ENCODE assay signal across 14 mouse cellular contexts in the genomic region with DNA sequence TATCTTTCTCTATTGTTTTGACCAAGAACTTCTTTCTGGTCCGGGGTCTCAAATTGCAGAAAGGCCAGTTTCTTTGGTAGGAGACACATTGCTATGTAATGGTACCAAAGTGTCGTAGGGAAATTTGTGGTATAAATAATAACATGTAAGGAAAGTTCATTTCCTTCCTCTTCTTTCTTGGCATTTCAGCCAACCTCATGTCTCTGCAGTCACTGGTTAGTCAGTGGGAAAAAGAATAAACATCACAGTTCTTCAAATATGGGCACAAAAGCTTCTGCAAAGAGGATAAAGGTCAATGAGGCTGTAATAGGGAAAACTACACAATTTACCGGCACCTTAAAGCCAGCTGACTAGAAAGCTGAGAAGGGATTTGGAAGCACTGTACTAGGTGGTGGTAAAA.
"Had no signal": no experiment of that assay in that cellular context is flagged by ENCODE, and none has a peak within 500 bp of the region (broad histone marks: within the 10 kb centered on the region; RNA-seq: fewer than 3 reads in every experiment).

No protein-coding gene starts in this region.

- H3K27ac ChIP-seq: kidney, embryonic 15.5 days; limb, embryonic 13.5 days; liver, embryonic 13.5 days; midbrain, embryonic 13.5 days; neural tube, embryonic 15.5 days had no signal

- H3K4me2 ChIP-seq: kidney, embryonic 15.5 days; limb, embryonic 13.5 days; liver, embryonic 13.5 days; midbrain, embryonic 13.5 days; neural tube, embryonic 15.5 days had no signal

- H3K4me3 ChIP-seq: kidney, embryonic 15.5 days; limb, embryonic 13.5 days; liver, embryonic 13.5 days; midbrain, embryonic 13.5 days; myocyte; neural tube, embryonic 15.5 days had no signal

- H3K4me1 ChIP-seq: kidney, embryonic 15.5 days; limb, embryonic 13.5 days; midbrain, embryonic 13.5 days; neural tube, embryonic 15.5 days had no signal

- H3K9me3 ChIP-seq: kidney, embryonic 15.5 days; limb, embryonic 13.5 days; liver, embryonic 13.5 days; midbrain, embryonic 13.5 days; neural tube, embryonic 15.5 days had no signal

- H3K27me3 ChIP-seq: kidney, embryonic 15.5 days; limb, embryonic 13.5 days; liver, embryonic 13.5 days; midbrain, embryonic 13.5 days; neural tube, embryonic 15.5 days had no signal

- DNase-seq: kidney, adult 2 months; kidney, postnatal 14 days; left cerebral cortex, postnatal 4 days; liver, embryonic 13.5 days; lung, adult 2 months; lung, postnatal 10 days; right cerebral cortex, postnatal 4 days; thymus, postnatal 36 days had no signal

- H3K9ac ChIP-seq: kidney, embryonic 15.5 days; limb, embryonic 13.5 days; liver, embryonic 13.5 days; midbrain, embryonic 13.5 days; neural tube, embryonic 15.5 days had no signal

- H3K36me3 ChIP-seq: kidney, embryonic 15.5 days; limb, embryonic 13.5 days; liver, embryonic 13.5 days; midbrain, embryonic 13.5 days; neural tube, embryonic 15.5 days had no signal

- ATAC-seq: intestine, embryonic 16.5 days; midbrain, embryonic 13.5 days had no signal
